Mouse (Mus musculus) frontal cortex, postnatal 36 days (tissue): ENCODE measurements around the gene Cdc20.
A peak's percentile ranks its signal among the peaks of the same experiment; 100 is the strongest.

ENCODE experiments used
- DNase-seq, 2 experiments: peaks; one replicate each; pipeline ENCODE4 v3.0.0; 2022; ENCODE audit warnings: low spot score in 2 of 2

Gene Cdc20

GRCm38 (mm10) chr4:118417112-118417797, 19.9 kb downstream of the Cdc20 start:
- DNase-seq: no peak

GRCm38 (mm10) chr4:118416329-118416728, 20.8 kb downstream of the Cdc20 start:
- peak; percentile 20 to 29 for DNase-seq

- DNase-seq: no peak
Observed at GRCm38 (mm10) chr4:118415779-118416178, 21.4 kb downstream of the Cdc20 start.

DNA sequence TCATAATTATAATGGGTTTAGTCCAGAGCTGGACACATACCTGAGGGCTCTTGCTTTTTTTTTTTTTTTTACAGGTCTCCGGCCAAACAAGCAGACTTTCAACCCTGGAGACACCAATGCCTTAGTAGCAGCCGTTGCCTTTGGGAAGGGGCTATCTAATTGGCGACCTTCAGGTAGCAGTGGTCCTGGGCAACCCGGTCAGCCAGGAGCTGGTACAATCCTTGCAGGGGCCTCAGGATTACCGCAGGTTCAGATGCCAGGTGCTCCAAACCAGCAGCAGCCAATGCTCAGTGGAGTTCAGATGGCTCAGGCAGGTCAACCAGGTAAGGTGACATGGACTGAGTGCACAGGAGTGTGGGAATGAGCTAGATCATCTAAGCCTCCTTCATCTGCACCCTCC, 23.6 kb downstream of the Cdc20 start:
- no peak for DNase-seq

GRCm38 (mm10) chr4:118410871-118411270, 26.3 kb downstream of the Cdc20 start:
- no peak for DNase-seq

GRCm38 (mm10) chr4:118409142-118409900, 27.8 kb downstream of the Cdc20 start, which contains the start of the genes Szt2 and Med8:
Gene Szt2 (minus strand): TSS chr4:118409273.
Gene Med8 (plus strand): TSS chr4:118409337.
- DNase-seq: peak; percentile 89 to 93

DNA sequence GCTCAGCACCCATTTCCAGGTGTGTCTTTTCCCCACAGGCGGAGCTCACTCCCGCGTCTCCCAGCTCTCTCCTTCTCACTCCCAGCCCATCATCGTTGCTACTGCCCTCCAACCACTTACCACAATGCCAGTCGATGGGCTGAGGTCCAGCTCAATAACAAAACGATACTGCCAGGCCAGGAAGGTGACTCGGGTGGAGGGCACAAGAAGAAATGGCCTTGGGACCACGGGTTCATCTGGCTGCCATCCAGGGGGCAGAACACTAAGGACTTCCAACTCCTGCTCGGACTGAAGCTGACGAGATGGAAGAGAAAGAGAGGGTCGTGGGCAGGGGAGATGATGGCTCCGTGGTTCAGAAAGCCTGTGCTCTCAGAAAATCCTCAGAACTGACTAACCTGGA, 34.5 kb downstream of the Cdc20 start:
- DNase-seq: no peak

- DNase-seq: no peak
Observed at GRCm38 (mm10) chr4:118401918-118402317, 35.2 kb downstream of the Cdc20 start.

GRCm38 (mm10) chr4:118401421-118401820, 35.7 kb downstream of the Cdc20 start:
- no peak for DNase-seq

GRCm38 (mm10) chr4:118398400-118398799, 38.8 kb downstream of the Cdc20 start:
- DNase-seq: no peak

GRCm38 (mm10) chr4:118396433-118396832, 40.7 kb downstream of the Cdc20 start:
- DNase-seq: no peak

DNA sequence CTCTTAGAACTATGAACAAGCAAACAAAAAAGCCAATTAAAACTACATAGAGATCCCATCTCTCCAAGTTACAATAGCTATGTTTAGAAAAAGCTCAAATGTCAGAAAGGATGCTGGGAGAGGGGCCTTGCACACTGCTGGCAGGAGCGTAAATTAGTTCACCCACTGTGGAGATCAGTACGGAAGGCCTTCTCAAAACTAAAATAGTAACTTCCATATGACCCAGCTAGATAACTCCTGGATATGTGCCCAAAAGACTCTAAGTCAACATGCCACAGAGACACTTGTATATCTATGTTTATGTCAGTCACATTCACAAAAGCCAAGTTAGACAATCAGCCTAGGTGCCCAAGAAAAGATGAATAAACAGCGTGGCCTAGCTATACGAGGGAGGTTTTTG, 41.9 kb downstream of the Cdc20 start:
- DNase-seq: no peak

- no peak for DNase-seq
Observed at GRCm38 (mm10) chr4:118394505-118394904, 42.6 kb downstream of the Cdc20 start.

GRCm38 (mm10) chr4:118390146-118390545, 47.0 kb downstream of the Cdc20 start:
- no peak for DNase-seq

DNA sequence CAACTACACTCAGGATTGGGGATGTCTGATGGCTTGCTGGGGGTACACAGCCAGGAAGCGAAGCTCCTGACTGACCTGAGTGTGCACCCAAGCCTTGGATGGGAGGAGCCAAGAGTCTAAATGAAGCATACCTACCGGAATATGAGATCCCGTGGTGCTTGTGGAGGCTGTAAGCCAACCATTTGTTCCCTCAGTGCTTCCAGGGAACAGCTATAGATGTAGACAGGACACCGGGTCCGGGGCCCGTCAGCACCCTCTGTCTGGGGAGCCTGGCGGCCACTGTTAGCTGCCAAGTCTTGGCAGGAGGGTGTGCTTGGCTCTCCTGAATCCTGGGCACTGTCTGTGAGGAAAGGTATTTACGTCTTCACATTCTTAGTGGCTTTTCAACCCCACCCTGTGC, 49.8 kb downstream of the Cdc20 start:
- no peak for DNase-seq

GRCm38 (mm10) chr4:118383271-118383670, 53.9 kb downstream of the Cdc20 start:
- no peak for DNase-seq
